Mouse (Mus musculus) C2C12 (cell line): ENCODE measurements at regions not wholly inside any gene's neighbourhood (a gene's known extent, or its start where the extent isn't known, plus 50 kb on each side); places are given as distances from the start of the nearest gene placed in this dataset.

ENCODE experiments used
- CTCF ChIP-seq: IDR thresholded peaks from one replicate; pipeline ENCODE4 v1.5.1; 2011; ENCODE audit not compliant: control insufficient read depth, insufficient read depth, insufficient read length
- MAX ChIP-seq: IDR thresholded peaks from one replicate; pipeline ENCODE4 v1.6.1; 2011; ENCODE audit warnings: mild to moderate bottlenecking, control low read depth

DNA sequence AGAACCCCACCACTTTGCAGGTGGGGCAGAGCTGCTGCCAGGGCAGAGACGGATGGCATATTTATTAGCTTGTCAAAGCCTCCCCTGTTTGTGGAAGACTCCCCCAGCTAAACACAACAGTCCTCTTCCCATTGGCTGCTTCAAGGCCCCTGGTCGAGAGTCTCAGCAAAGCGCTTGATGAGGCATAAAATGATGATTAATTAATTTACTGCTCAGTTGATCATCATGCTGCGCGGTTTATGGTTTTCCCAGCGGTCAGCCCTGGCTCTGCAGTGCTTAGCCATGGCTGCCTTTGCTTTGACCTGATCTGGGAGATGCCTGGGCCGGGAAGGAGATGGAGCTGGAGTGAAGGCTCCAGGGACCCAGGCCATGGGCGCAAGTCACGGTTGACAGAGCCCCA is 98.5 kb downstream of the Irx2 start:
- TF ChIP-seq CTCF = no peak
- no peak for TF ChIP-seq MAX
